Mouse (Mus musculus): ENCODE data around the gene Gm17571.

Gene Gm17571

GRCm38 (mm10) chr9:13454651-13455123, 8.1 kb upstream of the Gm17571 start:
- DNase-seq = peak; percentile 62

GRCm38 (mm10) chr9:13448716-13449115, 2.2 kb upstream of the Gm17571 start:
- no peak for DNase-seq

GRCm38 (mm10) chr9:13446236-13446635, 317 bp downstream of the Gm17571 start:
- DNase-seq = no peak

- no peak for DNase-seq
Measured at GRCm38 (mm10) chr9:13443484-13444211, 2.9 kb downstream of the Gm17571 start.

GRCm38 (mm10) chr9:13442012-13442735, 4.4 kb downstream of the Gm17571 start:
- no peak for DNase-seq

GRCm38 (mm10) chr9:13440911-13441310, 5.6 kb downstream of the Gm17571 start:
- no peak for DNase-seq

GRCm38 (mm10) chr9:13433501-13434090, 13.0 kb downstream of the Gm17571 start:
- no peak for DNase-seq

- DNase-seq = no peak
Measured at GRCm38 (mm10) chr9:13431646-13432045, 14.9 kb downstream of the Gm17571 start.

GRCm38 (mm10) chr9:13430744-13431143, 15.8 kb downstream of the Gm17571 start:
- DNase-seq = no peak

- DNase-seq = no peak
Measured at GRCm38 (mm10) chr9:13430302-13430701, 16.3 kb downstream of the Gm17571 start.

GRCm38 (mm10) chr9:13429477-13430125, 17.0 kb downstream of the Gm17571 start:
- no peak for DNase-seq

- DNase-seq = peak; percentile 78
Measured at GRCm38 (mm10) chr9:13425031-13425940, 21.3 kb downstream of the Gm17571 start.

- DNase-seq = no peak
Measured at GRCm38 (mm10) chr9:13414230-13414766, 32.3 kb downstream of the Gm17571 start.

Data from embryo, embryonic 11 days (tissue).